Mouse (Mus musculus) adrenal gland, postnatal 4 days (tissue): ENCODE results near the gene Gm20671. TPM values are rescaled to one million over a fixed set of nuclear protein-coding genes. Genes with fewer than 3 reads are reported as not detected.
"Not testable (repeated sequence)": the region's sequence is repeated elsewhere in the genome, so short reads cannot be mapped to it uniquely, and the experiment has no call there.

Source experiments
- DNase-seq, 2 experiments: peaks; one replicate each; pipeline ENCODE4 v3.0.0; 2021 to 2022; ENCODE audit warnings: low spot score in 2 of 2, mixed read lengths in 2 of 2
- long read RNA-seq, 2 experiments: library from polyadenylated mRNA; stranded (forward); transcript quantifications; one replicate each; pipeline ENCODE4 v2.0.0; 2021
- total RNA-seq, 2 experiments: library from RNA; stranded (reverse); gene quantifications; 2 replicates each; pipeline ENCODE4 v1.2.3; 2021

Gm20671 gene
- total RNA-seq = not detected
- long read RNA-seq, experiment 1, partial matches to known transcripts = 1 of 1 reads
- long read RNA-seq, experiment 1, other reads (novel, unspliced or antisense) = 0 of 1 reads
- long read RNA-seq, experiment 2, partial matches to known transcripts = 2 of 8 reads
- long read RNA-seq, experiment 2, other reads (novel, unspliced or antisense) = 6 of 8 reads

GRCm38 (mm10) chr5:32827009-32827408 is at the start of gene Gm20671:
TSS of gene Gm20671 (minus strand) at chr5:32827109.
- DNase-seq = no peak

GRCm38 (mm10) chr5:32872346-32872745 is 45.4 kb upstream of the Gm20671 start:
- DNase-seq = no peak

- no peak for DNase-seq
Observed at GRCm38 (mm10) chr5:32869389-32870024, 42.6 kb upstream of the Gm20671 start.

- peak; percentile 77 to 90 for DNase-seq
Observed at GRCm38 (mm10) chr5:32863253-32864228, 36.6 kb upstream of the Gm20671 start, which contains the start of gene Depdc5. TSS of gene Depdc5 (plus strand) at chr5:32863701.

- DNase-seq = no peak
Observed at GRCm38 (mm10) chr5:32862469-32863132, 35.7 kb upstream of the Gm20671 start.

GRCm38 (mm10) chr5:32861082-32861481 is 34.2 kb upstream of the Gm20671 start:
- no peak for DNase-seq

GRCm38 (mm10) chr5:32857781-32858220 is 30.9 kb upstream of the Gm20671 start:
- DNase-seq = no peak

- DNase-seq = not testable (repeated sequence)
Observed at GRCm38 (mm10) chr5:32855274-32855673, 28.4 kb upstream of the Gm20671 start.

GRCm38 (mm10) chr5:32854818-32855217 is 27.9 kb upstream of the Gm20671 start:
- DNase-seq = no peak

- peak; percentile 97 to 98 for DNase-seq
Observed at GRCm38 (mm10) chr5:32853731-32854507, 27.0 kb upstream of the Gm20671 start, which contains the start of gene Prr14l. TSS of gene Prr14l (minus strand) at chr5:32854256.

- no peak for DNase-seq
Observed at GRCm38 (mm10) chr5:32852026-32852425, 25.1 kb upstream of the Gm20671 start.

- DNase-seq = not testable (repeated sequence)
Observed at GRCm38 (mm10) chr5:32849580-32849979, 22.7 kb upstream of the Gm20671 start.

- no peak for DNase-seq
Observed at GRCm38 (mm10) chr5:32849178-32849577, 22.3 kb upstream of the Gm20671 start.

GRCm38 (mm10) chr5:32840029-32840428 is 13.1 kb upstream of the Gm20671 start:
- DNase-seq = no peak

GRCm38 (mm10) chr5:32836976-32837375 is 10.1 kb upstream of the Gm20671 start:
- DNase-seq = no peak

GRCm38 (mm10) chr5:32834497-32834896 is 7.6 kb upstream of the Gm20671 start:
- no peak for DNase-seq

- no peak for DNase-seq
Observed at GRCm38 (mm10) chr5:32830054-32830453, 3.1 kb upstream of the Gm20671 start.

- not testable (repeated sequence) for DNase-seq
Observed at GRCm38 (mm10) chr5:32828766-32829165, 1.9 kb upstream of the Gm20671 start.

- no peak for DNase-seq
Observed at GRCm38 (mm10) chr5:32820471-32820870, 6.4 kb downstream of the Gm20671 start.

- no peak for DNase-seq
Observed at GRCm38 (mm10) chr5:32815396-32815795, 11.5 kb downstream of the Gm20671 start.
